Mouse (Mus musculus): ENCODE results near the gene Tenm2. TPM values are rescaled to one million over a fixed set of nuclear protein-coding genes. Genes with fewer than 3 reads are reported as not detected.

Gene Tenm2
- total and polyA plus RNA-seq, 3 experiments: not detected

GRCm38 (mm10) chr11:36000038-36000437 is 1235.7 kb downstream of the Tenm2 start:
- Histone ChIP-seq H3K4me1 (ENCODE audit: control insufficient read depth in 1 of 2, insufficient read depth in 2 of 2, low read length in 2 of 2) (no peaks in the 10 kb centered on the region), H3K9ac (ENCODE audit: control insufficient read depth, low read depth, low read length, poor library complexity, severe bottlenecking) (no peak overlapping the region), H3K36me3 (ENCODE audit: control insufficient read depth in 1 of 2, insufficient read depth in 2 of 2, low read length in 2 of 2) (no peaks in the 10 kb centered on the region), H3K27me3 (ENCODE audit: control insufficient read depth in 1 of 2, insufficient read depth in 2 of 2, low read length in 2 of 2) (no peaks in the 10 kb centered on the region), H3K9me3 (replicated peaks; ENCODE audit: insufficient read depth, low read length) (no peaks in the 10 kb centered on the region), H3K79me2 (ENCODE audit: control insufficient read depth, insufficient read depth, low read length, poor library complexity) (no peaks in the 10 kb centered on the region), H3K27ac (ENCODE audit: control insufficient read depth, low read depth, low read length) (no peak overlapping the region), H3K4me3 (ENCODE audit: control insufficient read depth in 1 of 2, insufficient read depth in 1 of 2, low read depth in 2 of 2, low read length in 2 of 2) (no peak overlapping the region)
- TF ChIP-seq ZNF384 (IDR thresholded peaks at IDR 0.05; ENCODE audit: low read depth, low read length): no peak
- TF ChIP-seq E2F4 (IDR thresholded peaks at IDR 0.05; ENCODE audit: borderline replicate concordance, low read depth, low read length): no peak
- TF ChIP-seq POLR2A (IDR thresholded peaks at IDR 0.05; ENCODE audit: control insufficient read depth in 1 of 2, insufficient read depth in 1 of 2, low read depth in 1 of 2, low read length in 2 of 2, poor library complexity in 1 of 2): no peak
- no peak for TF ChIP-seq GATA1 (IDR thresholded peaks at IDR 0.05; ENCODE audit: low read depth, low read length)
- no peak for TF ChIP-seq NRF1 (IDR thresholded peaks at IDR 0.05; ENCODE audit: insufficient read depth, low read depth, low read length, poor library complexity, severe bottlenecking)
- no peak for TF ChIP-seq UBTF (IDR thresholded peaks at IDR 0.05; ENCODE audit: borderline replicate concordance, insufficient read depth, low read depth, low read length)
- TF ChIP-seq MAZ (IDR thresholded peaks at IDR 0.05; ENCODE audit: low read depth, low read length): no peak
- no peak for TF ChIP-seq USF2 (IDR thresholded peaks at IDR 0.05; ENCODE audit: borderline replicate concordance in 1 of 2, insufficient read depth in 1 of 2, low read depth in 1 of 2, low read length in 2 of 2)
- no peak for TF ChIP-seq RAD21 (IDR thresholded peaks at IDR 0.05; ENCODE audit: low read depth, low read length)
- no peak for TF ChIP-seq MEF2A (IDR thresholded peaks at IDR 0.05; ENCODE audit: extremely low read depth, insufficient replicate concordance, low read depth, low read length, poor library complexity, severe bottlenecking)
- TF ChIP-seq ZKSCAN1 (IDR thresholded peaks at IDR 0.05; ENCODE audit: low read depth, low read length): no peak
- no peak for TF ChIP-seq TAL1 (IDR thresholded peaks at IDR 0.05; ENCODE audit: low read length)
- TF ChIP-seq EP300 (IDR thresholded peaks at IDR 0.05; ENCODE audit: low read depth in 1 of 2, low read length in 2 of 2): no peak
- TF ChIP-seq USF1 (IDR thresholded peaks at IDR 0.05; ENCODE audit: low read depth, low read length): no peak
- no peak for TF ChIP-seq BHLHE40 (IDR thresholded peaks at IDR 0.05; ENCODE audit: borderline replicate concordance, low read depth, low read length)
- no peak for TF ChIP-seq MYC (IDR thresholded peaks at IDR 0.05; ENCODE audit: low read depth, low read length)
- TF ChIP-seq TBP (IDR thresholded peaks at IDR 0.05; ENCODE audit: low read depth, low read length): no peak
- TF ChIP-seq HCFC1 (IDR thresholded peaks at IDR 0.05; ENCODE audit: low read depth, low read length): no peak
- TF ChIP-seq CTCF (IDR thresholded peaks at IDR 0.05 in 2 of 3, conservative IDR thresholded peaks at IDR 0.05 in 1 of 3; ENCODE audit: control insufficient read depth in 1 of 3, insufficient read depth in 1 of 3, low read depth in 2 of 3, low read length in 3 of 3, poor library complexity in 1 of 3, severe bottlenecking in 1 of 3): no peak
- TF ChIP-seq TCF12 (IDR thresholded peaks at IDR 0.05; ENCODE audit: low read depth, low read length): no peak
- no peak for DNase-seq (ENCODE audit: low read depth, low spot score)

DNA sequence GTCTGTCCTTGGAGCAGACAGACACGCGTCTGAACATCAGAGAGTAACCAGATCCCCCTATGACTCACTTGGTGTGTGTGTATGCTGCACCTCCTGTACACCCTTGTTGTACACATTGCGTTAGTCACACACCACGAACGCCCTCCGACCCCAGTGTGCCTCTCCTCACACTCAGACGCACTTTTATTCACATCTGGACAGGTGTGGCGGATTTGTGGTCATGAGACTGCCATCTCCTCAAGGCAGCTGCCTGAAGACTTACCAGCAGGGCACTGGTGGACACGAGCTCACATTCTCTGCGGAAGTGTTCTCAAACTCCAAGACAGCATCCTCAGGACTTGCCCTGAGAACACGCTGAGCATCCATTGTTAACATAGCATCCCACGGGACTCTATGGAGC is 1237.7 kb downstream of the Tenm2 start:
- DNase-seq (ENCODE audit: low read depth, low spot score): no peak
- Histone ChIP-seq H3K79me2 (ENCODE audit: control insufficient read depth, insufficient read depth, low read length, poor library complexity) (no peaks in the 10 kb centered on the region), H3K27me3 (ENCODE audit: control insufficient read depth in 1 of 2, insufficient read depth in 2 of 2, low read length in 2 of 2) (no peaks in the 10 kb centered on the region), H3K4me1 (ENCODE audit: control insufficient read depth in 1 of 2, insufficient read depth in 2 of 2, low read length in 2 of 2) (no peaks in the 10 kb centered on the region), H3K9ac (ENCODE audit: control insufficient read depth, low read depth, low read length, poor library complexity, severe bottlenecking) (no peak overlapping the region), H3K36me3 (ENCODE audit: control insufficient read depth in 1 of 2, insufficient read depth in 2 of 2, low read length in 2 of 2) (no peaks in the 10 kb centered on the region), H3K27ac (ENCODE audit: control insufficient read depth, low read depth, low read length) (no peak overlapping the region), H3K9me3 (replicated peaks; ENCODE audit: insufficient read depth, low read length) (no peaks in the 10 kb centered on the region), H3K4me3 (ENCODE audit: control insufficient read depth in 1 of 2, insufficient read depth in 1 of 2, low read depth in 2 of 2, low read length in 2 of 2) (no peak overlapping the region)
- TF ChIP-seq MAFK (IDR thresholded peaks at IDR 0.05; ENCODE audit: borderline replicate concordance, low read depth, low read length) (no peak), CHD2 (IDR thresholded peaks at IDR 0.05; ENCODE audit: low read length) (no peak), SMC3 (IDR thresholded peaks at IDR 0.05; ENCODE audit: low read depth, low read length) (no peak), JUND (IDR thresholded peaks at IDR 0.05; ENCODE audit: low read depth, low read length) (no peak)

Data from MEL (cell line).